Mouse (Mus musculus): ENCODE data around the gene Hs3st2. TPM values are rescaled to one million over a fixed set of nuclear protein-coding genes. Genes with fewer than 3 reads are reported as not detected.

The Hs3st2 gene
- polyA plus RNA-seq, 1 experiment from 2014 or later = not detected

- WGBS = 88% methylated on average over 3 of the region's 3 CpGs
- no peaks in the 10 kb centered on the region for H3K27me3 ChIP-seq (ENCODE audit: poor library complexity, severe bottlenecking)
These were observed 77.8 kb downstream of the Hs3st2 start for GRCm38 (mm10) chr7:121469435-121469834.

DNA sequence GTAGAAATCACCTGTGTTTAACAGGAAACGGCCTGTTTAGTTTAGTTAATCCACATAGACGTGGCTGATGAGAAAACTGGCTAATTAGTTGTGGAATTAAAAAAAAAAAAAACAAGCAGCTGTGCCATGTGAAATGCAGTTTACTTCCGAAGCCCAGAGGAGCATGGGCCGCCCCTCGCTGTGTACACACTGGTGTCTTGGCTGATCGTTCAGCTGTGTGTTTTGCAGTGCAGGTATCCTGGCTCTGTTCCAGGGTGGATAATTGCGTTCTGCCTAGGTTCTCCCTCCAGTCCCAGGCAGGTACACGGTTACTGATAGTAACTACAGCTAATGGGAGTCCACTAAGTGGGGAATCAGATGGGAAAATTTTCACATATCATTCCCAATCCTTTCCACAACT is 86.6 kb downstream of the Hs3st2 start:
- DNase-seq (ENCODE audit: extremely low spot score, low spot score) = no peak
- WGBS = 81% methylated on average over 8 of the region's 8 CpGs
- Histone ChIP-seq H3K36me3 (replicated peaks) (no peaks in the 10 kb centered on the region), H3K27ac (no peak overlapping the region), H3K4me3 (no peak overlapping the region), H3K27me3 (ENCODE audit: poor library complexity, severe bottlenecking) (no peaks in the 10 kb centered on the region), H3K4me1 (no peaks in the 10 kb centered on the region), H3K9me3 (no peaks in the 10 kb centered on the region)

More at GRCm38 (mm10) chr7:121469435-121469834, 77.8 kb downstream of the Hs3st2 start:
- H3K4me1 ChIP-seq = no peaks in the 10 kb centered on the region
- no peak overlapping the region for H3K27ac ChIP-seq
- no peak for DNase-seq (ENCODE audit: extremely low spot score, low spot score)
- H3K9me3 ChIP-seq = no peaks in the 10 kb centered on the region
- no peak overlapping the region for H3K4me3 ChIP-seq
- no peaks in the 10 kb centered on the region for H3K36me3 ChIP-seq (replicated peaks)

GRCm38 (mm10) chr7:121480106-121480505 is 88.4 kb downstream of the Hs3st2 start:
- Histone ChIP-seq H3K36me3 (replicated peaks) (no peaks in the 10 kb centered on the region), H3K27ac (no peak overlapping the region), H3K9me3 (no peaks in the 10 kb centered on the region), H3K4me1 (no peaks in the 10 kb centered on the region), H3K4me3 (no peak overlapping the region), H3K27me3 (ENCODE audit: poor library complexity, severe bottlenecking) (no peaks in the 10 kb centered on the region)
- 94% methylated on average over 4 of the region's 4 CpGs for WGBS
- DNase-seq (ENCODE audit: extremely low spot score, low spot score) = no peak

DNA sequence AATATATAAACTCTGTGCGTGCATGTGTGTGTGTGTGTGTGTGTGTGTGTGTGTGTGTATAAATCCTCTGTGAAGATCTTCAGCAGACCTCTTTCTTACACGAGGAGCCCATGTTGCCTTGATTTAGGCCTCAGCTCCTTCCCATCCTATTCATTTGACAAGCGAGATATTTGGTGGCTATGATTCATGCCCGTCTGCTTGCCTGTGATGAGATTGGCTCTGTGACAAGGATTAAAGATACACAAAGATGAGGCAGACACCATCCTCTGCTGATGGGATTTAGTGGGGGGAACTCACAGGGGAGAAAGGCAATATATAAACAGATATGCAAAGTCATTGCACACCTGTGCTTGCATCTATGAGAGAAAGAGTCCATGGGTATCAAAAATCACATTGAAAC is 92.9 kb downstream of the Hs3st2 start:
- H3K36me3 ChIP-seq (replicated peaks) = no peaks in the 10 kb centered on the region
- no peak for DNase-seq (ENCODE audit: extremely low spot score, low spot score)
- no peak overlapping the region for H3K4me3 ChIP-seq
- WGBS = 85% methylated on average over 4 of the region's 4 CpGs
- H3K4me1 ChIP-seq = no peaks in the 10 kb centered on the region
- H3K27ac ChIP-seq = no peak overlapping the region
- no peaks in the 10 kb centered on the region for H3K9me3 ChIP-seq
- H3K27me3 ChIP-seq (ENCODE audit: poor library complexity, severe bottlenecking) = no peaks in the 10 kb centered on the region

DNA sequence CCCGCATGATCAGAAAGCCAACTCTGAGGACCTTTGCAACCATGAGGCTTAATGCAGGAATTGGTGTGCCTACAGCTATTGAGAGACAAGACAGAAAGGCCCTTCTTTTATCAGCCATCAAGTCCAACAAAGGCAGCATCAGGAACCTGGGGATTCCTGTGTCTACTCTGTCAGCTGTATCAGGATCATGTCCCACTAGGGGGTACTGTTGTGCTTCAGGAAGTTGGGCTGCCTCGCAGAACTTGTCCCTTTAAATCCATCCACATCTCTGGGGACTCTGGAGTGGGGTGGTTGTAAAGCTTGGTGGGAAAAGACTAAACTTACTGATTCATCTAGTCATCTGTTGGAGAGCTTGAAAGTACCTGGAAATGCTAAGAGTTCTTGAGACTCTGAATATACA is 93.6 kb downstream of the Hs3st2 start:
- Histone ChIP-seq H3K27me3 (ENCODE audit: poor library complexity, severe bottlenecking) (no peaks in the 10 kb centered on the region), H3K9me3 (no peaks in the 10 kb centered on the region), H3K4me1 (no peaks in the 10 kb centered on the region), H3K36me3 (replicated peaks) (no peaks in the 10 kb centered on the region), H3K27ac (no peak overlapping the region), H3K4me3 (no peak overlapping the region)
- no peak for DNase-seq (ENCODE audit: extremely low spot score, low spot score)
- 70% methylated on average over 2 of the region's 2 CpGs for WGBS

- no peak for DNase-seq (ENCODE audit: extremely low spot score, low spot score)
- Histone ChIP-seq H3K9me3 (no peaks in the 10 kb centered on the region), H3K4me1 (peaks cover 10% of the 10 kb centered on the region), H3K27me3 (ENCODE audit: poor library complexity, severe bottlenecking) (no peaks in the 10 kb centered on the region), H3K27ac (no peak overlapping the region), H3K4me3 (no peak overlapping the region), H3K36me3 (replicated peaks) (no peaks in the 10 kb centered on the region)
- WGBS = 80% methylated on average over 6 of the region's 6 CpGs
These were observed 95.6 kb downstream of the Hs3st2 start for GRCm38 (mm10) chr7:121487291-121487690.

GRCm38 (mm10) chr7:121489401-121489800 is 97.7 kb downstream of the Hs3st2 start:
- WGBS = 88% methylated on average over 9 of the region's 9 CpGs
- no peak overlapping the region for H3K4me3 ChIP-seq
- no peaks in the 10 kb centered on the region for H3K27me3 ChIP-seq (ENCODE audit: poor library complexity, severe bottlenecking)
- no peaks in the 10 kb centered on the region for H3K36me3 ChIP-seq (replicated peaks)
- H3K9me3 ChIP-seq = no peaks in the 10 kb centered on the region
- H3K27ac ChIP-seq = no peak overlapping the region
- DNase-seq (ENCODE audit: extremely low spot score, low spot score) = no peak
- peaks cover 10% of the 10 kb centered on the region for H3K4me1 ChIP-seq

- no peak overlapping the region for H3K27ac ChIP-seq
- H3K9me3 ChIP-seq = no peaks in the 10 kb centered on the region
- peaks cover 19% of the 10 kb centered on the region for H3K4me1 ChIP-seq
- H3K27me3 ChIP-seq (ENCODE audit: poor library complexity, severe bottlenecking) = no peaks in the 10 kb centered on the region
- no peak for DNase-seq (ENCODE audit: extremely low spot score, low spot score)
- H3K36me3 ChIP-seq (replicated peaks) = no peaks in the 10 kb centered on the region
- no peak overlapping the region for H3K4me3 ChIP-seq
- WGBS = 61% methylated on average over 3 of the region's 3 CpGs
These were observed 99.9 kb downstream of the Hs3st2 start for GRCm38 (mm10) chr7:121491455-121492005.

DNA sequence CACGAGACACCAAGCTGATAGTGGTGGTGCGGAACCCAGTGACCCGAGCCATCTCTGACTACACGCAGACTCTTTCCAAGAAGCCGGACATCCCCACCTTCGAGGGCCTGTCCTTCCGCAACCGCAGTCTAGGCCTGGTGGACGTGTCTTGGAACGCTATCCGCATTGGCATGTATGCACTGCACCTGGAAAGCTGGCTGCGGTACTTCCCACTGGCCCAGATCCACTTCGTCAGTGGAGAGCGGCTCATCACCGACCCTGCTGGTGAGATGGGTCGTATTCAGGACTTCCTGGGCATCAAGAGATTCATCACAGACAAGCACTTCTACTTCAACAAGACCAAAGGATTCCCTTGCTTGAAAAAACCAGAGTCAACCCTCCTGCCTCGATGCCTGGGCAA is 108.9 kb downstream of the Hs3st2 start:
- Histone ChIP-seq H3K36me3 (replicated peaks) (no peaks in the 10 kb centered on the region), H3K4me3 (no peak overlapping the region), H3K27me3 (ENCODE audit: poor library complexity, severe bottlenecking) (no peaks in the 10 kb centered on the region), H3K4me1 (no peaks in the 10 kb centered on the region; the same call in 1 of the 2 replicates), H3K9me3 (no peaks in the 10 kb centered on the region), H3K27ac (no peak overlapping the region)
- no peak for DNase-seq (ENCODE audit: extremely low spot score, low spot score)
- WGBS = 94% methylated on average over 17 of the region's 17 CpGs

DNA sequence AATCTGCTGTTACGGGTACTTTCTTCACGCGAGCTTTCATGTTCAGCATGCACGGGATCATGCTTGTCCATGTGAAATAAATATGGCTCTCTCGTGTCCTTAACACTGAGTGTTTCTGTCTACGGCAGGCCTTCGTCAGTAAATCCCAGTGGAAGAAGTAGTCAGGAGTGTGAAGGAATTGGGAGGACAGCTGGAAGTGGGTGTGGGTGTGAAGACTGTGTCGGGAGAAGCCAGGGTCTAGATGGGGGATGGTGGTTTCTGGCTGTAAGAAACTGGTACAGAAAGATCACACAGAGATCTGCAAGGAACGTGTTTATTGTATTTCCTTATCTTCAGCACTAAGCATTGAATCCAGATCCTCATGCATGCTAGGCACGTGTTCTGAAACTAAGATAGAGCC is 110.0 kb downstream of the Hs3st2 start:
- H3K9me3 ChIP-seq = no peaks in the 10 kb centered on the region
- H3K4me1 ChIP-seq = no peaks in the 10 kb centered on the region; the same call in 1 of the 2 replicates
- H3K27ac ChIP-seq = no peak overlapping the region
- DNase-seq (ENCODE audit: extremely low spot score, low spot score) = no peak
- 87% methylated on average over 10 of the region's 10 CpGs for WGBS
- no peak overlapping the region for H3K4me3 ChIP-seq
- H3K36me3 ChIP-seq (replicated peaks) = no peaks in the 10 kb centered on the region
- no peaks in the 10 kb centered on the region for H3K27me3 ChIP-seq (ENCODE audit: poor library complexity, severe bottlenecking)

GRCm38 (mm10) chr7:121516727-121517126 is 125.1 kb downstream of the Hs3st2 start:
- no peak for DNase-seq (ENCODE audit: extremely low spot score, low spot score)
- no peaks in the 10 kb centered on the region for H3K27me3 ChIP-seq (ENCODE audit: poor library complexity, severe bottlenecking)
- H3K4me3 ChIP-seq = no peak overlapping the region
- no peaks in the 10 kb centered on the region for H3K9me3 ChIP-seq
- no peaks in the 10 kb centered on the region for H3K36me3 ChIP-seq (replicated peaks)
- H3K27ac ChIP-seq = no peak overlapping the region
- 80% methylated on average over 3 of the region's 3 CpGs for WGBS
- H3K4me1 ChIP-seq = no peaks in the 10 kb centered on the region

GRCm38 (mm10) chr7:121517165-121517591 is 125.5 kb downstream of the Hs3st2 start:
- Histone ChIP-seq H3K27ac (no peak overlapping the region), H3K36me3 (replicated peaks) (no peaks in the 10 kb centered on the region), H3K9me3 (no peaks in the 10 kb centered on the region), H3K4me1 (no peaks in the 10 kb centered on the region), H3K27me3 (ENCODE audit: poor library complexity, severe bottlenecking) (no peaks in the 10 kb centered on the region), H3K4me3 (no peak overlapping the region)
- no peak for DNase-seq (ENCODE audit: extremely low spot score, low spot score)
- 89% methylated on average over 3 of the region's 3 CpGs for WGBS

DNA sequence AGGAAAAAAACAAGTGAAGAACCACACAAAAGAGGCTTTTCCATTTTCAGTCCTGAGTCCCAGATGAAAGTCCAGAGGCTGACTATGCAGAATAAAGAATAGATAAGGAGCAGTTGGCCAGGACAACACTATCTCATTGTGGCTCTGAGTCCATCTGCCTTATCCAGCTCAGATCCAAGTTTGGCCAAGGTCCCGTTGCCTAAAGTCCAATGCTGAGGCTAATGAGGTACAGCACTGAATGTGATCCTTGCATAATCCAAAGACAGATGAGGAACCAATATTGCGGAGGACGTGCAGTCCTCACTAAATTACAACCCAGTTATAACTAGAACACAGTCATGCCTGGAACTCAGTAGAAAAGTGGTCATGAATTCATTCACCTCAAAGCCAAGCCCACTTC is 130.5 kb downstream of the Hs3st2 start:
- no peak for DNase-seq (ENCODE audit: extremely low spot score, low spot score)
- 93% methylated on average over 3 of the region's 3 CpGs for WGBS

GRCm38 (mm10) chr7:121529023-121529422 is 137.4 kb downstream of the Hs3st2 start:
- WGBS = 84% methylated on average over 2 of the region's 2 CpGs
- Histone ChIP-seq H3K36me3 (replicated peaks) (no peaks in the 10 kb centered on the region), H3K27ac (no peak overlapping the region), H3K4me3 (no peak overlapping the region), H3K4me1 (no peaks in the 10 kb centered on the region), H3K27me3 (ENCODE audit: poor library complexity, severe bottlenecking) (no peaks in the 10 kb centered on the region), H3K9me3 (no peaks in the 10 kb centered on the region)
- no peak for DNase-seq (ENCODE audit: extremely low spot score, low spot score)

More for the DNA sequence above, 130.5 kb downstream of the Hs3st2 start:
- Histone ChIP-seq H3K27me3 (ENCODE audit: poor library complexity, severe bottlenecking) (no peaks in the 10 kb centered on the region), H3K4me3 (no peak overlapping the region), H3K27ac (no peak overlapping the region), H3K36me3 (replicated peaks) (no peaks in the 10 kb centered on the region), H3K9me3 (no peaks in the 10 kb centered on the region), H3K4me1 (no peaks in the 10 kb centered on the region)
